Mouse (Mus musculus): ENCODE results near the gene Rpgrip1.
"Not testable (repeated sequence)": the region's sequence is repeated elsewhere in the genome, so short reads cannot be mapped to it uniquely, and the experiment has no call there.

Rpgrip1 gene

GRCm38 (mm10) chr14:52110346-52110745 is at the start of gene Rpgrip1:
Gene Rpgrip1 (plus strand): TSS chr14:52110704.
- DNase-seq: no peak

GRCm38 (mm10) chr14:52060800-52061199 is 49.7 kb upstream of the Rpgrip1 start:
- peak; percentile 94 to 98 for DNase-seq

- peak; percentile 52 to 65 for DNase-seq
Observed at GRCm38 (mm10) chr14:52061798-52062197, 48.7 kb upstream of the Rpgrip1 start.

GRCm38 (mm10) chr14:52066135-52066534 is 44.4 kb upstream of the Rpgrip1 start:
- no peak for DNase-seq

DNA sequence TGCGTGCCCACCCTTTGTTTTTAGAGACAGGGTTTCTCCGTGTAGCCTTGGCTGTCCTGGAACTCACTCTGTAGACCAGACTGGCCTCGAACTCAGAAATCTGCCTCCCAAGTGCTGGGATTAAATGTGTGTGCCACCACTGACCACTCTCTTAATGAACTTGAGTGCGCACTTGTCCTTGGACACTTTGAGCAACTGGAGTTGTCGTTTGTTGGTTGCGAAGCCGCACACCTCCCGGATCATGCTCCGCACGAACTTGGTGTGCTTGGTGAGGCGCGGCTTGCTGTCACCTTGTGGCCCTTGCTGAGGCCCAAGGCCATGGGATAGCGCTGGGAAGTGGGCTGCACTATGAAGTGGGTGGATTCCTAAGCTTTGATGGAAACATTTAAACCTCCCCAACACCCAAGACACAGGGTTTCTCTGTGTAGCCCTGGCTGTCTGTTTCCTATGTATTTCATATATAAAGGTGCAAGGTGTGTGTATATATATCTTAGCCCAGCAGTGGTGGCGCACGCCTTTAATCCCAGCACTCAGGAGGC is 38.8 kb upstream of the Rpgrip1 start:
- DNase-seq: no peak

- DNase-seq: no peak
Observed at GRCm38 (mm10) chr14:52083083-52083482, 27.4 kb upstream of the Rpgrip1 start.

- DNase-seq: no peak
Observed at GRCm38 (mm10) chr14:52094533-52094932, 16.0 kb upstream of the Rpgrip1 start.

DNA sequence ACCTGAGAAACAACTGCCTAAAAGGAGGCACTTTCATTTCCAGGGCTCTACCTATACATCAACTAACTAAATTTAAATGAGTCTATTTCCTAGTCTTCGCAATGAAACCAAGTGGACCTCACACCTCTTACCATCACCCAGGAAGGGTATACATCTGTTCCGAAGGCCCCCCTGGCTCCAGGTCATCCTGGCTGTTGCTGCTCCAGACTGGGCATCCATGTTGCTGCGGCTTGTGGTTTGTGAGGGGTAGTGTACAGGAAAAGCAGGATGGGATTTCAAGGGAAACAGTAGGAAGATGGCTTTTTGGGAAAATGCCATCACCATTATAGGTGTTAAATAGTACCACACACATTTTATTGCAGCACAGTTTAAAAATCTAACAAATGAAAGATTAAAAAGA is 13.3 kb upstream of the Rpgrip1 start:
- DNase-seq: not testable (repeated sequence)

DNA sequence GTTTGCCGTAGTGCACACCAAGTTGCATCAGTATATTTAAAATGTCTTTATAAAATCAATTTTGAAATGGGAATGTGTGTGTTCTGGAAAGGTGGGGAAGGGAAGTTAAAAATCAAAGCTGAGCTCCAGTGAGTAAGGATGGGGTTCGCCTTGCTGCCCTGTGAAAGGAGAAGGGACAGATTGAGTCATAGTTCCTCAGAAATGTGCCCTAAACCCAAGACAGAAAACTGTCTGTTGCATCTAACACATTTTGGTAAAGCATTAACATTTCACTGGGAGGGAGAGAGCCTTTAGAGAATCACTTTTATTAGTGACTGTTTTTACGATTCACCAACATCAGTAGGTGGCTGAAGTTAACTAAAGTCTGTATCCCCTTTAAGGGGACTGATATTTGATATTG is 12.1 kb upstream of the Rpgrip1 start:
- not testable (repeated sequence) for DNase-seq

- DNase-seq: no peak
Observed at GRCm38 (mm10) chr14:52099563-52099962, 10.9 kb upstream of the Rpgrip1 start.

DNA sequence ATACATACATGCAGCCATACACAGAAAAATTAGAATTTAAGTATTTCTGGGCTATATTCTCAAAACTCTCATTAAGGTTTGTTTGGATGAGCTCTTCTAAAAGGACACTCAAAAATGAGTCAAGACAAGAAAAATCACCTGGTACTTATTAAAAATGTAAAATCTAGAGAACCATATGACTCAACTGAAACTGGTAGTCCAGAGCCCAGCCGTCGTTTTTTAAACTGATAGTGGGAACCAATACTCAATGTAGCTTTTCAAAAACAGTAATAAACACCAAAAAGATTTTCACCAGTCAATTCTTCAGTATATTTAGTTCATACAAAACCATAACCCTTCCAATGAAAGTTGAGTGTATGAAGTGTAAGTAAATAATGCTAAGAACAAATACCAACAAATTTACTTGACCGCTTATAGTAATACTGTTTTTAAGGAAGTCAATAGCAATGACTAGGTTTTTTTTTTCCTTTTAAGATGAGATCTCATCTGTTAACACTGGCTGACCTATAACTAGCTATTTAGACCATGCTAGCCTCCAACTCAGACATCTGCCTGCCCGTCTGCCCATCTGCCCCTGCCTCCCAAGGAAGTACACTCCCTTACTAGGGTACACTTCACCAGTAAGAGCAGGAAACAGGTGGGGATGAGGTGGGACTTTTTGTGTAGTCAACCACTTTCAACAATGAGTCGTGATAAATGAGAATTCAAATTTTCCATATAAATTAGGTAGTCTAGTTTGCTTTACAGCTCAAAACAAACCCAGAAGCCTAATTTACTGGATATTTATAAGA is 10.1 kb upstream of the Rpgrip1 start:
- no peak for DNase-seq

GRCm38 (mm10) chr14:52101285-52102157 is 9.0 kb upstream of the Rpgrip1 start:
- DNase-seq: no peak

GRCm38 (mm10) chr14:52103474-52103855 is 7.0 kb upstream of the Rpgrip1 start:
- DNase-seq: peak; percentile 83 to 86

- peak; percentile 100 for DNase-seq
Observed at GRCm38 (mm10) chr14:52103856-52104676, 6.4 kb upstream of the Rpgrip1 start, which contains the start of gene Hnrnpc. Gene Hnrnpc (minus strand): TSS chr14:52104028.

DNA sequence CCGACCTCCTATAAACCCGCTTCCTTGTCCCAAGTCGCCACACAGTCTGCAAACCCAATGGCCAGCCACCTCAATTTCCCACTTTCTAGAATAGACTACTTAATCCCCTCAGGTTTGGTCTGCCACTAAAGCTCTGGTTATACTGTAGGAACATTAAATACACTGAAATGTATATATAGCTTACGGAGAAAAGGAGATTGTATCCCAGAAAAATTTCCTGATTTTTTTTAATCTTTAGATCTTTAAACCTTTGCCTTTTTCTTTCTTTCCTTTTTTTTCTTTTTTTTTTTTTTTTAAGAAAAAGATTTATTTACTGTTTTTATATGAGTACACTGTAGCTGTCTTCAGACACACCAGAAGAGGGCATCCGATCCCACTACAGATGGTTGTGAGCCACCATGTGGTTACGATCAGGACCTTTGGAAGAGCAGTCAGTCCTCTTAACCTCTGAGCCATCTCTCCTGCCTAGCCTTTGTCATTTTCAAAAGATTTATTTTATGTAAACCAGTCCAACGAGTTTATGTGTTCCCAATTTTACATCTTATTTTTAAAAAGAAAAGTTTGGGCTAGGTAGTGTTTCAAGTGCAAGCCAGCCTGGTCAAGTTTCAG is 5.7 kb upstream of the Rpgrip1 start:
- DNase-seq: no peak

GRCm38 (mm10) chr14:52105308-52105707 is 5.2 kb upstream of the Rpgrip1 start:
- DNase-seq: no peak

DNA sequence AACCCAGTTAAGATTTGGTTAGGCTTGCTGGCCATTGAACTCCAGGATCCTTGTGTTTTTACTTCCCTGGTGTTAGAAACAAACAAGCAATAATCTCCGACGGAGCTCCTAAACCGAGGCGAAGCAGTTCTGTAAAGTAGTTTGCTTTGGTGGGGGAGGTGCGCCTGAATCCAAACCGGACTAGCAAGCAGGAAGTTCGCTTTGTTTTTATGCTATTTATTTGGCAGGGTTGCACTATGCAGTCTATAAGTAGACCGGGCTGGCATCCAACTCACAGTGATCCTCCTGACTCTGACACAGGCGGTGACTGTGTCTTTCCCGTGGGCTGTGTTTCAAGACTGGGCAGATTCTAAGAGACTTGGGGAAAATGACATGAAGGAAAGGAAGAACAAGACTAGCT is 3.8 kb upstream of the Rpgrip1 start:
- DNase-seq: peak; percentile 68 to 73

DNA sequence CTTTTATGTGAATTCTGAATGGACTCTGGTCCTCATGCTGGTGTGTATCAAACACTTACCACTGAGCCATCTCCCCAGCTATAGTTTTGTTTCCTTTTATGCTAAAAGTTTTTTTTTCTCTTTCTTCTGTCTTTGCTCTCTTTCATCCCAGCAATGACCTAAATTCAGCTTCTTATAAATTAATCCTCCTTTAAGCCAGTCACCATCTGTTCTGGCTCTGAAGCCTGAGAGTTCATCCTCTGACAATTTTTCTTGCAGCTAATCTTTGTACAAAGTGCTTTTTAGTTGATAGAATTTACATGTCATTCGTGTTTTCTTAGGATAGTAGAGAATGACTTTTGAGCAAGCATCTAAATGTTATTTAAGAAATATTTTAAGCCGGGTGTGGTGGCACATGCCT is 2.5 kb upstream of the Rpgrip1 start:
- no peak for DNase-seq

- DNase-seq: no peak
Observed at GRCm38 (mm10) chr14:52114101-52114500, 3.6 kb downstream of the Rpgrip1 start.

- DNase-seq: no peak
Observed at GRCm38 (mm10) chr14:52117241-52117640, 6.7 kb downstream of the Rpgrip1 start.

DNA sequence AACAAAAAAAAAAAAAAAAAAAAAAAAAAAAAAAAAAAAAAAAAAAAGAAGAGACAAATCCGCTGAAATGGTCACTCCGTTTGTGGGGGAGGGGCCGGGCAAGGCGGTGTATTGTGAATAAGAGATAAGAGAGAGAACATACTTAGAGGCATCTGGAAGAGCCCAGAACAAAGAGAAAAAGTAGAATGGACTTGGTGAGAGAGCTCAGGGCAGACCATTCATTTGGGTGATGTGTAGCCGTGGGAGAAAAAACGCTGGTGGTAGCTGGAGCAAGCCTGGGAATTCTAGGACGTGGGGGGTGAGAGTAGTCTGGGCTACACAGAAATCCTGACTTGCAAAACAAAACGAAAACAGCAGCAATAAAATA is 7.9 kb downstream of the Rpgrip1 start:
- DNase-seq: peak in 1 of 2 experiments; percentile 45
